Mouse (Mus musculus) limb, embryonic 10.5 days (tissue): ENCODE results near the gene Ap2a1. TPM values are rescaled to one million over a fixed set of nuclear protein-coding genes. Genes with fewer than 3 reads are reported as not detected.

Experiments
- DNase-seq: peaks from one replicate; pipeline ENCODE4 v3.0.0-alpha.2; 2017; ENCODE audit warnings: low spot score
- H3K27ac ChIP-seq: fragments of 300-500 bp; sonication (generic); 2 replicates; pipeline ENCODE4 v1.5.1; 2016; ENCODE audit warnings: mild to moderate bottlenecking
- H3K27me3 ChIP-seq: fragments of 300-500 bp; sonication (generic); 2 replicates; pipeline ENCODE4 v1.6.1; 2016; ENCODE audit warnings: low read depth, mild to moderate bottlenecking; ENCODE audit not compliant: poor library complexity, severe bottlenecking
- H3K36me3 ChIP-seq: fragments of 300-500 bp; sonication (generic); 2 replicates; pipeline ENCODE4 v1.6.1; 2016; ENCODE audit warnings: mild to moderate bottlenecking, moderate library complexity
- H3K4me1 ChIP-seq: fragments of 300-500 bp; sonication (generic); 2 replicates; pipeline ENCODE4 v1.6.1; 2016
- H3K4me3 ChIP-seq: fragments of 300-500 bp; sonication (generic); 2 replicates; pipeline ENCODE4 v1.5.1; 2016; ENCODE audit warnings: mild to moderate bottlenecking, moderate library complexity
- H3K9me3 ChIP-seq: fragments of 300-500 bp; sonication (generic); replicated peaks from 2 replicates; pipeline ENCODE4 v1.6.1; 2016; ENCODE audit warnings: mild to moderate bottlenecking
- WGBS: fragments of 180-500 bp; shearing (Covaris S2); methylation state at CpG from one replicate; pipeline ENCODE4 v1.1.7; 2016; 5-methylcytosine and 5-hydroxymethylcytosine counted together
- polyA plus RNA-seq: library from polyadenylated mRNA; unstranded; fragments of >200 nt; fragmentation: Nextera tagmentation; extraction: Ambion mirVana; gene quantifications from 2 replicates; pipeline ENCODE4 v1.2.1, GENCODE M21; 2016

Gene Ap2a1
- polyA plus RNA-seq, 1 experiment from 2014 or later: 85.3 TPM

DNA sequence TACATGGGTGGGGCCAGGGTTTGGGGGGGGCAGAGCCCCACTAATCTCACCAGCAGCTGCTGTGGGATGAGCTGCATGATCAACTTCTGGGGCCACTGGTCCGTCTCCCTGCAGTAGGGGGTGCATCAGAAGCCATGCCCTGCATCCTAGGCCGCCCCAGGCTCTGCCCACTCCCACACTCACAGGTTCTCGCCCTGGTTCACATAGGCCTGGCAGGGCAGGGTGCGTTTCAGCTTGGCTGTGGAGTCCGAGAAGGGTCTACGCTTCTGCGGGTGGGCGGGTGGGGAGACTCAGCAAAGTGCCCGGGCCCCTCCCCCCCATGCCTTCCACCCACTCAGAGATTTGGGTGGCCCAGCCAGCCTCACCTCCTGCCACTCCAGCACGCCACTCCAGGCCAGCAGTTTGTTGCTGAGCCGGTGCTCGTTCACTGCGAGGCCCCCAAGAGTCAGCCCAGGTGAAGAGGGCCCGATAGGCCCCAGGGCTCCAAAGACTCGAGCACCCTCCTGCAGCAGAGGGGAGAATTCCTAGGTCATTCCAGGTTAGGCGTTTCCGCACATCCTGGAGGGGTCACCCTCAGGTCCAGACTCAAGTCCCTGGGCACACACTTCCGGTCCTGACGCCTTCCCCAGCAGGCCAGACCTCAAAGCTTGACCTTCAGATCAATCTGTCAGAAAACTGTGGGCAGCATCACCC lies 62.1 kb downstream of the Ap2a1 start:
- peaks cover 60% of the 10 kb centered on the region for H3K36me3 ChIP-seq
- H3K9me3 ChIP-seq: no peaks in the 10 kb centered on the region
- 80% methylated on average over 19 of the region's 19 CpGs for WGBS
- H3K27ac ChIP-seq: no peak overlapping the region; the same call in 1 of the 2 replicates
- no peaks in the 10 kb centered on the region for H3K27me3 ChIP-seq
- H3K4me3 ChIP-seq: peak overlapping the region; percentile 98
- peaks cover 42% of the 10 kb centered on the region for H3K4me1 ChIP-seq
- DNase-seq: no peak

DNA sequence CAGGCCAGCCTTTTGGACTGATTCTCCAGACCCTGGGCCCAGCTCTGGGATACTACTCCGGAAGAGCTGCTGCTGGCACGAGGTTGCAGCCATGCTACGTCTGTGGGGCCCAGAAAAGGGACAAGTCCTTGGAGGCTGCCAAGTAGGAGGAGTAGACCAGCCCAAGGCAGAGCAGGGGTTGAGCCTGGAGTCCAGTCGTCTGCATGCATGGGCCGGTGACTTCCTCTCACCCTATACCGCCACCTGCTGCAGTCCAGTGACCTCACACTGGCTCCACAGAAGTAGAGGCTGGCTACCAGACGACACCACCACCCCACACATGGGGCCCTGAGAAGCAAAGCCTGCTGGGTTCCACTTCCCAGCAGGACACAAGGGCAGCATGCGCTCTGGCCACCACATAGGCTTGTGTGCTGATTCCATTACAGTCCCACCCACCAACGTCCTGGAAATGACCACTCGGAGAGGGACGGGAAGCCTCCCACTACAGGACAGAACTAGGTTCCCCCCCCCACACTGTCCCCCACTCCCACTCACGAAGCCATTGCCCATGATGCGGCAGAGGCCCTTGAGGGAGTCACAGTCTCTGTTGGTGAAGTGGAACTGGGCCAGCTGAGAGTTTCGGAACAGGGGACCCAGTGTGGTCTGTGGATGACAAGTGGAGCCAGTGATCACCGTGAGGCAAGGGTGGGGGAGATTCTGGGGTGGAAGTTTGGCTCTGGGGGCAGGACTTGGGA lies 62.9 kb downstream of the Ap2a1 start:
- WGBS: 74% methylated on average over 15 of the region's 15 CpGs
- Histone ChIP-seq H3K4me3 (peak overlapping the region; percentile 98), H3K27me3 (no peaks in the 10 kb centered on the region), H3K27ac (no peak overlapping the region; the same call in 1 of the 2 replicates), H3K4me1 (peaks cover 44% of the 10 kb centered on the region), H3K9me3 (no peaks in the 10 kb centered on the region), H3K36me3 (peaks cover 67% of the 10 kb centered on the region)
- DNase-seq: no peak

DNA sequence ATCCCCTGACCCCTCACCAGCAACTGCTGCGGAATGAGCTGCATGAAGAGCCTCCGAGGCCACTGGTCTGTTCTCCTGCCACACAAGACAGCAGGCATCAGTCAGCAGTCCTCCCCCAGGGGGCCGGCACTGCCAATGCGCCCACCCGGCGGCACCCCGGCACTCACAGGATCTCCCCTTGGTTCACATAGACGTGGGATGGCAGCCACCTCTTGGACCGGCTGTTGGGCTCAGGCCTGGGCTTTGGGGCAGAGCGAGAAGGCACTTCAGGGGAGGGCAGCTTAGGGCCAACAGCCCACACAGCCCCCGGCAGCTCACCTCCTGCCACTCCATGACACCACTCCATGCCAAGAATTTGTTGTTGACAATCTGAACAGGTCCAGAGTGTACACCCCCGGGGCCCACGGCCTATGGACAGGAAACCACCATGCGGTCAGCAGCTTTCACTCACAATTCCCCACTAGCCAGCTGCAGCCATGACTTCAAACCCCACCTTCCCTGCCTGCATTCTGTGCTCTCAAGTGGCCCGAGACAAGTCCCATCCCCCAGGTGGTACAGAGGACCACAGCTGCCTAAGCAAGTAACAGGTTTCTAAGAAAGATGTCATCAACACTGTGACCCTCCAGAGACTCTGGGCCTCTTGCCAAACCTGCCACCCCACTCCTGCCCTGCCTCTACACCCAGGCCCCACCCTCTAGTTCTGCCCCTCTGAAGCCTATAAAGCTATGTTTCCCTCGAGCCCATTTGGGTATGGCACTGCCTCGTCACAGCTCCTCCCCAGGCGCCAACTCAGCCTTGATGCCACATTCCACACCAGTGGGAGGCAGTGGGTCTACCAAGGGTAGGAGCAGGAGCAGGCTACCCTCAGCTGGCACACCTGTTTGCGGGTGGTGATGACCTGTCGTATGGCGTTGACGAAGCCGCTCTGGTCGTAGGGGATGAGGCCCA lies 64.4 kb downstream of the Ap2a1 start:
- no peak overlapping the region for H3K27ac ChIP-seq
- peak overlapping the region; percentile 7; the same call in 1 of the 2 replicates for H3K4me3 ChIP-seq
- peaks cover 47% of the 10 kb centered on the region for H3K4me1 ChIP-seq

DNA sequence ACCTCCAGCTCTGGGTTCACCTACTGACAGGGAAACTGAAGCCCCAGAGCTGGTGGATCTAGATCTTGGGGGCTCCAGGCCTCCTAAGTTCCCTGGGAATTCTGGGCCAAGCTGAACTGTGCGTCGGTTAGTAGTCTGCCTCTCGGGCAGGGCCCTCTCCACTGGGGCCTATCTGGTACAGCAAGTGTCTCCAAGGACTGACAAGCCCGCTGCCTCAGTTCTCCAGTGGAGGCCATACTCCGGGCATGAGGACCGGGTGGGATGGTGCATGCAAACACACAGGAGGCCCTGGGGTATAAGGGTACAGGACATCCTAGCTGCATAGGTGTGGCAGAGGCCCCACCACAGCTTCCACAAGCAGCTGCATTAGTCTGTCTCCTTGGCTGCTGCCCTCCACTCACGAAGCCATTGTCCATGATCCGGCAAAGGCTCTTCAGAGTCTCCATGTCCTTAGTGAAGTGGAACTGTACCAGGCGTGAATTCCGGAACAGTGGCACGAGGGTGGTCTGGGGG lies 65.3 kb downstream of the Ap2a1 start:
- Histone ChIP-seq H3K4me1 (peaks cover 43% of the 10 kb centered on the region), H3K9me3 (no peaks in the 10 kb centered on the region), H3K4me3 (no peak overlapping the region), H3K36me3 (peaks cover 91% of the 10 kb centered on the region), H3K27ac (no peak overlapping the region), H3K27me3 (no peaks in the 10 kb centered on the region)
- DNase-seq: no peak
- 90% methylated on average over 11 of the region's 11 CpGs for WGBS

More for the DNA sequence above, 64.4 kb downstream of the Ap2a1 start:
- Histone ChIP-seq H3K9me3 (no peaks in the 10 kb centered on the region), H3K27me3 (no peaks in the 10 kb centered on the region), H3K36me3 (peaks cover 83% of the 10 kb centered on the region)
- 87% methylated on average over 24 of the region's 24 CpGs for WGBS
- DNase-seq: no peak

DNA sequence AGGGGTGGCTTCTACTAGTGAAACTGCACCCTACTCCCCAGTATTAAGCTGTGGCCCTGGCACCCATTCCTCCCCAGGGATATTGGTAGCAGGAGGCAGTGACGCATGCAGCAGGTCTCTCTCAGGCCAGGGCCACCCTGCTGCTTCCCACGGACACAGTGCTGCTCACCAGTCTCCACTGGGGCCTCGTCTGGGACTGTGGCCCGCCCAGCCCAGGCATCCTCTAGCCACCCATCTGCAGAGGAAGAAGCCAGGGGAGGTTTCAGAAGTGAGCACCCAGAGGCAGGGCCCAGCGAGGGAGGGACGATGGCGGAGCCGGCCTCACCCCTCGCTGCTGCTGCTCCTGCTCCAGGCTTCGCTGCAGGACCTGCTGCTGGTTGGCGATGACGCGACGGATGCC lies 66.1 kb downstream of the Ap2a1 start:
- Histone ChIP-seq H3K4me1 (peaks cover 45% of the 10 kb centered on the region), H3K9me3 (no peaks in the 10 kb centered on the region), H3K27me3 (no peaks in the 10 kb centered on the region), H3K36me3 (peaks cover 91% of the 10 kb centered on the region), H3K27ac (no peak overlapping the region), H3K4me3 (0 out of 2 replicates have a peak overlapping the region, but pooled peaks have one; percentile 6)
- DNase-seq: no peak
- 94% methylated on average over 14 of the region's 14 CpGs for WGBS

DNA sequence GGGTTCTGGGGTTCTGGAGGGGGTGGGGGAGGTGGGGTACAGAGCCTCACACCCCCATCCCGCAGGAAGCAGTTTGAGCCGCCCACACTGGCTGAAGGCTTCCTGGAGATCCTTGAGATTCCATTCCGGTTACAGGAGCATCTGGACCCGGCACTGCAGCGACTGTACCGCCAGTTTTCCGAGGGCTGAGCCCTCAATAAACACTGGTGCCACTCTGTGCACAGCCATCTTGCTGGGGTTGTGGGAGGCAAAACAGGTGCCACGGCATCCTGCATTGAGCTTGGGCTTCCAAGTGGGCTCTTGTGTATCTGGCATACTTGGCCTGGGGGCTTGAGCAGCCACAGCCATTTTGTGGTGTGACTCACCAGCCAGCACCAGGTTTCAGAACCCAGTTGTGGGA lies 66.9 kb downstream of the Ap2a1 start:
- no peak overlapping the region for H3K4me3 ChIP-seq
- 92% methylated on average over 8 of the region's 8 CpGs for whole genome bisulfite sequencing
- no peaks in the 10 kb centered on the region for H3K9me3 ChIP-seq
- peaks cover 84% of the 10 kb centered on the region for H3K36me3 ChIP-seq
- no peak for DNase-seq
- no peak overlapping the region for H3K27ac ChIP-seq
- H3K27me3 ChIP-seq: no peaks in the 10 kb centered on the region
- peaks cover 45% of the 10 kb centered on the region for H3K4me1 ChIP-seq

DNA sequence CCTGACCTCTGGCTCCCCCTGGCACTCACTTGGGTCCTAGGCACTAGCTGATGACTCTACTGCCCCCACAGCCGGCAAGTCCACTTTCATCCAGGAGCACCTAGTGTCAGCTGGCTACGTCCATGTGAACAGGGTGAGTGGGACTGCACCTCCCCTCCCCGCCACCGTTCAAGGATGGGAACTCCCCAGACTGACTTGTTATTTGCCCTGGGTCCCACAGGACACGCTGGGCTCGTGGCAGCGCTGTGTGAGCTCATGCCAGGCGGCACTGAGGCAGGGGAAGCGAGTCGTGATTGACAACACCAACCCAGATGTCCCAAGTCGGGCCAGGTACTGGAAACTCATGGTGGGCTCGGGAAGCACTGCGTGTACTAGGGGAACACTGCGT lies 67.9 kb downstream of the Ap2a1 start:
- H3K36me3 ChIP-seq: peaks cover 74% of the 10 kb centered on the region
- H3K27me3 ChIP-seq: no peaks in the 10 kb centered on the region
- no peak overlapping the region for H3K4me3 ChIP-seq
- peak overlapping the region; percentile 34; the same call in 1 of the 2 replicates for H3K27ac ChIP-seq
- no peaks in the 10 kb centered on the region for H3K9me3 ChIP-seq
- WGBS: 88% methylated on average over 14 of the region's 14 CpGs
- DNase-seq: no peak
- peaks cover 39% of the 10 kb centered on the region for H3K4me1 ChIP-seq

DNA sequence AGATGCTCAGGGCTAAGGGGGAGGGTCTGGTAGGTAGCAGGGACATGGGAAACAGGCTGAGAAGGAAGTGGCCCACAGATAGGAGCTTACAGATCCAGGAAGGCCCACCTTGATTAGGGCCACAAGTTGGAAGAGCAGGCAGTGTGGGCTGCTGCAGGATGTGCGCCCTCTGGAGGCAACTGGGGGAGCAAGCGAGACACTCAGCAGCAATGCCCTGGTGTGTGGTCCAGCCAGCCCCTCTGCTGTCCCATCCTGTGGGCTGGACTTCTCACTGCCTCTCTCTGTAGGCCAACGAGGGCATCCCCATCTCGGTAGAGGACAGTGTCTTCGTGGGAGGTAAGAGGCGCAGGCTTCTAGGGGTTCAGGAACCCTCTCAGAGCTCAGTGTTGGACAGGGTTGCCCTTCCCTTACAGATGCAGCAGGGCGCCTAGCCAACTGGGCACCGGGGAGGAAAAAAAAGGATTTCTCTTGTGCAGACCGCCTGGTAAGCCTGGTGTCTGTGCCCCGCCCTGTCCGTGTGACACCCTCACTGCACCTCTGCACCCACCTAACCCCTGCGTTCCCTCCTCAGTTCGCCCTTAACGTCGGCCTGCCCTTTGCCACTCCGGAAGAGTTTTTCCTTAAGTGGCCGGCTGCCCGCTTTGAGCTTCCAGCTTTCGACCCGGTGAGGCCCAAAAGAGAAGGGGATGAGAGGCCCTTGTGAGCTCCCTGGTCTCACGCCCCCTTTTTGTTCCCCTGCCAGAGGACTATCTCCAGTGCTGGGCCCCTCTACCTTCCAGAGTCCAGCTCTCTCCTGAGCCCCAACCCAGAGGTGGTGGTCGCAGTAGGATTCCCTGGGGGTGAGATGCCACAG lies 68.5 kb downstream of the Ap2a1 start:
- Histone ChIP-seq H3K9me3 (no peaks in the 10 kb centered on the region), H3K36me3 (peaks cover 68% of the 10 kb centered on the region), H3K4me3 (0 out of 2 replicates have a peak overlapping the region, but pooled peaks have one; percentile 11), H3K4me1 (peaks cover 37% of the 10 kb centered on the region), H3K27ac (peak overlapping the region; percentile 34; the same call in 1 of the 2 replicates), H3K27me3 (no peaks in the 10 kb centered on the region)
- DNase-seq: peak; percentile 84
- WGBS: 64% methylated on average over 22 of the region's 22 CpGs

DNA sequence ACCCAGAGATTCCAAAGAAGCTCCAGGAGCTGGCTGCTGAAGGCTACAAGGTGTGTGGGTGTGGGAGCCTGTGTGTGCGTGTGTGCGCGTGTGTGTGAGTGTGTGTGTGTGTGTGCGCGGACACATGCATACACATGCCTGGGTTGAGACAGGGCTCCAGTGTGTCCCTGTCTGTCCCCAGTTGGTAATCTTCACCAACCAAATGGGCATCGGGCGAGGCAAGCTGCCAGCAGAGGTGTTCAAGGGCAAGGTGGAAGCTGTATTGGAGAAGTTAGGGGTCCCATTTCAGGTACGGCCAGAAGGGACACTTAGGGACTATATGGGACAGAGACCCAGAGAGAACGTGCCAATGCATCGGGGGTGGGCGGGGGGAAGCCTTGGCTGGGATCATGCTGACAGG lies 69.4 kb downstream of the Ap2a1 start:
- no peaks in the 10 kb centered on the region for H3K27me3 ChIP-seq
- DNase-seq: no peak
- no peak overlapping the region for H3K27ac ChIP-seq
- WGBS: 93% methylated on average over 11 of the region's 11 CpGs
- H3K9me3 ChIP-seq: no peaks in the 10 kb centered on the region
- peaks cover 59% of the 10 kb centered on the region for H3K36me3 ChIP-seq
- H3K4me3 ChIP-seq: no peak overlapping the region
- peaks cover 42% of the 10 kb centered on the region for H3K4me1 ChIP-seq

DNA sequence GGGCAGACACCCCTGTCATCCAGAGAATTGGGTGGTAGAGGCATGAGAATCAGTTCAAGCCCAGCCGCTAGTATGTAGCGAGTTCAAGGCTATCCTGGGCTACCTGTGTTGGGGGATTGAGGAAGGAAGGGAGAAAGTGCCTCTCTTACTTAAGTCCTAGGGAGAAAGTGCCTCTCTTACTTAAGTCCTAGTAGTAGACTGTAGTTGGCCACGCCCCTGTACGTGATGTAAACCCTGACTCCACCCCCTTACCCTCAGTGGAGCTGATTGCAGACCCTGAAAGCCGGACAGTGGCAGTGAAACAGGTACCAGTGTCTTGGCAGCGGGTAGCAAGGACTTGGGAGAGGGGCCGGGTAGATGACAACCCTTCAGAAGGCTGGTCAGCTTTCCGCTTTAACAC lies 71.4 kb downstream of the Ap2a1 start:
- Histone ChIP-seq H3K27me3 (no peaks in the 10 kb centered on the region), H3K27ac (peak overlapping the region; percentile 89; the same call in 1 of the 2 replicates), H3K4me1 (peaks cover 59% of the 10 kb centered on the region), H3K9me3 (no peaks in the 10 kb centered on the region), H3K4me3 (peak overlapping the region; percentile 69), H3K36me3 (peaks cover 43% of the 10 kb centered on the region)
- DNase-seq: no peak
- 31% methylated on average over 8 of the region's 8 CpGs for WGBS

DNA sequence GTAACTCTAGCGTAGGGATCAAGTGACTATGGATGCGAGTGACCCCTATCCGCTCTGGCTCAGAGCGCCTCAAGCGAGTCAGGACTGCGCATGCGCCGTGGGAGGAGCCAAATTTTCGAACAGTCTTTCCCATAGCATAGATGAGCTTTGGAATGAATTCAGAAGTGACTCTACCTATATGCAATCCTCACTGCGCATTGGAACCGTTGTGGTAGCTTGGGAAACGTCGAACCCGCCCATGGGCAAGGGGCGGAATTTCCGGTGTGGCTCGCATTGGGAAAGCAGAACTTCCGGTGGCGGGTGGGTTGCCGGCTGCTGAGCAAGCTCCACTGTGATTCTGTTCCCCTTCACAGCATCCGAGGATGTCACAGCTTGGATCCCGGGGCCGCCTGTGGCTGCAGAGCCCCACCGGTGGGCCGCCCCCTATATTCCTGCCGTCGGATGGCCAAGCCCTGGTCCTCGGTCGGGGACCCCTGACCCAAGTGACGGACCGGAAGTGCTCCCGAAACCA lies 72.2 kb downstream of the Ap2a1 start, which contains the start of gene Pnkp:
Gene Pnkp, plus strand, starts transcription at position 98 of the 511 bp plus-strand sequence.
- Histone ChIP-seq H3K4me1 (peaks cover 65% of the 10 kb centered on the region), H3K4me3 (peak within 1 kb of the TSS; percentile 69), H3K27me3 (no peaks in the 10 kb centered on the region), H3K36me3 (peaks cover 43% of the 10 kb centered on the region), H3K27ac (peak within 1 kb of the TSS; percentile 89), H3K9me3 (no peaks in the 10 kb centered on the region)
- peak; percentile 93 for DNase-seq
- whole genome bisulfite sequencing: under 1% methylated on average over 32 of the region's 32 CpGs
